Mouse (Mus musculus) bone marrow, adult 2 months (tissue): ENCODE results near the gene Armc2. TPM values are rescaled to one million over a fixed set of nuclear protein-coding genes. Genes with fewer than 3 reads are reported as not detected.

Experiments used
- H3K27ac ChIP-seq: fragments of 200-500 bp; 2 replicates; pipeline ENCODE4 v1.5.1; 2012; ENCODE audit warnings: low read depth, mild to moderate bottlenecking, control low read depth, inconsistent platforms, low read length; ENCODE audit not compliant: control insufficient read depth, poor library complexity, insufficient read depth
- H3K4me1 ChIP-seq: fragments of 200-500 bp; 2 replicates; pipeline ENCODE4 v1.6.1; 2011; ENCODE audit warnings: low read length; ENCODE audit not compliant: control insufficient read depth, insufficient read depth
- H3K4me3 ChIP-seq: fragments of 200-500 bp; replicated peaks from 2 replicates; pipeline ENCODE3; 2011; ENCODE audit warnings: mild to moderate bottlenecking, low read depth, low read length, control low read depth; ENCODE audit not compliant: control insufficient read depth
- CTCF ChIP-seq: fragments of 200-500 bp; IDR thresholded peaks from 2 replicates; pipeline ENCODE4 v1.5.1; 2011; ENCODE audit warnings: low read length, control low read depth; ENCODE audit not compliant: control insufficient read depth, insufficient read depth
- POLR2A ChIP-seq: fragments of 200-500 bp; IDR thresholded peaks from 2 replicates; pipeline ENCODE4 v1.6.1; 2011; ENCODE audit warnings: low read depth, mild to moderate bottlenecking, control low read depth, low read length, borderline replicate concordance; ENCODE audit not compliant: control insufficient read depth
- WGBS: fragments of 180-500 bp; shearing (Covaris S2); methylation state at CpG from one replicate; pipeline ENCODE4 v1.1.7; 2018; 5-methylcytosine and 5-hydroxymethylcytosine counted together
- polyA plus RNA-seq: library from polyadenylated mRNA; stranded (reverse); fragments of >200 nt; gene quantifications from 2 replicates; pipeline ENCODE4 v1.2.4, GENCODE M21; 2011; ENCODE audit warnings: low replicate concordance; ENCODE audit not compliant: missing spikeins, insufficient read depth, insufficient read length

Gene Armc2
- polyA plus RNA-seq, 1 experiment, result 0.30 TPM

DNA sequence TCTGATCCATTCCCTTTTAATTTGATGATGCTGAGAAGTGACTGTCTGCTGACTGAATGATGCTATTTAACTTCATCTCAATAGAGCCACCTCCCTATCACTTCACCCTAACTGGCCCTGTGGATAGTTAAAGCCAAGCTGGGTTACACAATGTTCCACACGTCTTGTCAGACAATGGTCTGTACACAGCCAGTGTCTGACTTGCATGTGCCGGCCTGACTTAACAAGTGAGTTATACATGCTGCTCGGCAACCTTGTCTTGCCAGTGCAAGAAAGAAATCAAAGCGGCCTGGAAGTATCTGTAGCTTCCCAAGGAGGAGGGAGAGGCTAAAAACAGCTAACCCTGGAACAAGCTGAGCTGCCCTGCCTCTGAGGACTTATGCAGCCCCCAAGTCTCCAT, 136.8 kb downstream of the Armc2 start:
- no peak overlapping the region for H3K27ac ChIP-seq
- WGBS, result 57% methylated on average over 4 of the region's 4 CpGs

DNA sequence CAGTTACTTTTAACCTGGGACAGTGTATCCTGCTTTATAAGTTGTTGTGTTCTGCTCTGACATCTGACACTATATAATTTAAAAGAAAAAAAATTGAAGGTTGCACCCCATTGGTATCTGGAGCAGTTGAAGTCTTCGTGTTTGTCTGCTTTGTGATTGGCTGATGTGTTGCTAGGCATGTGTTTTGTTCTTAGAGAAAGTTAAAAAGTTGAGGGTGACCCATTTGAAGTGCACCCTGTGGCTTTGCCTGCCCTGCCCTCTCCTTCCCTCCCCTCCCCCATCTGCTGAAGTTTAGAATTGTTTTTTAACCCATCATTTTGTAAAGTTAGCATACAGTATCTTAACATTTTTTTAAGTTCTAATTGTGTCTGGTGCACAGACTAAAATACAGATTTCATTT, 137.5 kb downstream of the Armc2 start:
- TF ChIP-seq CTCF (no peak), POLR2A (no peak)
- WGBS, result 8% methylated on average over 1 of the region's 1 CpGs
- peaks cover 1% of the 10 kb centered on the region; the same call in 1 of the 2 replicates for H3K4me1 ChIP-seq
- H3K27ac ChIP-seq, result no peak overlapping the region
- no peak overlapping the region for H3K4me3 ChIP-seq

More for the DNA sequence above, 136.8 kb downstream of the Armc2 start:
- Histone ChIP-seq H3K4me1 (peaks cover 1% of the 10 kb centered on the region; the same call in 1 of the 2 replicates), H3K4me3 (no peak overlapping the region)
- TF ChIP-seq CTCF, result no peak
- TF ChIP-seq POLR2A, result no peak

DNA sequence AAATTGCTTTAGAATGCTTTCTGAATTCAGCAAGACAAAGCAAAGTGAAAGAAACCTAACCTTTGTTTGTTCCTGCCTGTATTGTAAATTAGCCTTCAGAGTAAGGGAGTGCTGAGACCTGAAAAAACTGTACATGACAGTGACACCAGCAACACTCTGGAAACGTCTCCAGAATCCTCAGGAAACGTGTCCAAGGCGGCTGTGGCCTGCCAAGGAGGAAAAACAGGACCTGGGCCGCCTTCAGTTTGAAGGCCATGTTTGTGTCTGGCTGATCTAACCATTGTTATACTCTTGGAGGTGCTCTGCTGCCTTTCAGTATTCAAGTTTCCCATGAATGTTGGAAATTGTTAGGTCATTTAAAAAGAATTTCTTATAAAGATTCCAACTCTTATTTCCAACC, 138.0 kb downstream of the Armc2 start:
- Histone ChIP-seq H3K4me3 (no peak overlapping the region), H3K4me1 (peaks cover 1% of the 10 kb centered on the region; the same call in 1 of the 2 replicates), H3K27ac (no peak overlapping the region)
- WGBS, result 58% methylated on average over 4 of the region's 4 CpGs
- TF ChIP-seq CTCF (no peak), POLR2A (no peak)

DNA sequence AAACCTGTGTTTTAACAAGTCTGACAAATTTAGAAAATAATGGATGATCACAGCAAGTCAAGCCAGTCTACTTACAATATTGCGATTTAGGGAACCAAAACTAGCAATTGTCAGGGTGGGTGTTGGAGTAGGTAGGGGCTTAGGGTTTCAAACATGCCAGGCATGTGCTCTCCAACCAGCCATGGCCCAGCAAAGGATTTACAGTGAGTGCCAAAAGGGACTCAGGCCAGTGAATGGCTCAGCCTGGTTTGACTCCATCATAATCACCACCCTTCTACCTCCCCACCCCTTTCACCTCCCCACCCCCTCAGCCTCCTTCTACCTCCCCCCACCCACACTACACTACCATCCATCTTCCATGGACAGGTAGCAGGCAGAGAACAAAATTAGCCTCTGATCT, 138.6 kb downstream of the Armc2 start:
- H3K4me3 ChIP-seq, result no peak overlapping the region
- TF ChIP-seq CTCF (no peak), POLR2A (no peak)
- peaks cover 1% of the 10 kb centered on the region; the same call in 1 of the 2 replicates for H3K4me1 ChIP-seq
- WGBS, result 60% methylated on average over 1 of the region's 1 CpGs
- no peak overlapping the region for H3K27ac ChIP-seq

DNA sequence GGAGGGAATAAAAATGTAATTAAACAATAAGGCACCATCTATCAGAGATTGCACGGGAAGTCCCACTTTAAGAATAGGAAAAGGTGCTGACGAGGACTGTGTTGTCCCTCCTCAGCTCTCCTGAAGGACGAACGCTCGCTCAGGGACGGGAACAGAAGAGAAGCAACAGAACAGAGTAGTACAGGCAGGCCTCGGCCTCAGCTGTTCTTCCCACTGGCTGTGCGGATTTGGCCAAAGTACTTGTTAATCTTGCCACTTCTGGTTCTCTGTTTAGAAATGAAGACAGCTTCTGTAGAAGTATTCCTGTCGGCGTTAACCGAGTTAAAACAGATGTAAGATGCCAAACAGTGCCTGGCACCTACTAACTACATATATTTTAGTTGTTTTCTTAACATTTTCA, 139.9 kb downstream of the Armc2 start:
- WGBS, result 89% methylated on average over 11 of the region's 11 CpGs
- no peak overlapping the region for H3K4me3 ChIP-seq

DNA sequence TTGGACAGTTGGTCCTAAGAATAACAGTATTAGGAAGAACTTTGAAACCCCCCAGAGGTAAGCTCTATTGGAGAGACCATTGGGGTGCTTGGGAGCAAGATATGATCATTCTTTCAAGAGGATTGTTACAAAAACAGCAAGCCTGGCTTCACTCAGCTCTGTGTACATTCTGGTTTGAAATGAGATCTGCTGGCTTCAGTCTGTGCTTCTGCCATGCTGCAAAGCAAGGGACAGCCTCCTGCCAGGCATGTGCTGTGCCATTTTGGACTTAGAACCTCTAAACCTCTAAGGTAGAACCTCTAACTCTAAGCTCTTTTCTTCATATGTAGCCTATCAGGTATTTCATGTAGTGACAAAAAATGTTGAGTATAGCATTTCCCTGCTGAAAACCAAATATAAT, 142.6 kb downstream of the Armc2 start:
- no peak overlapping the region for H3K27ac ChIP-seq
- H3K4me1 ChIP-seq, result no peaks in the 10 kb centered on the region; the same call in 1 of the 2 replicates
- TF ChIP-seq CTCF, result no peak
- TF ChIP-seq POLR2A, result no peak
- H3K4me3 ChIP-seq, result no peak overlapping the region

More for the DNA sequence above, 139.9 kb downstream of the Armc2 start:
- H3K27ac ChIP-seq, result no peak overlapping the region
- TF ChIP-seq CTCF, result no peak
- TF ChIP-seq POLR2A, result no peak
- H3K4me1 ChIP-seq, result peaks cover under 1% of the 10 kb centered on the region; the same call in 1 of the 2 replicates

DNA sequence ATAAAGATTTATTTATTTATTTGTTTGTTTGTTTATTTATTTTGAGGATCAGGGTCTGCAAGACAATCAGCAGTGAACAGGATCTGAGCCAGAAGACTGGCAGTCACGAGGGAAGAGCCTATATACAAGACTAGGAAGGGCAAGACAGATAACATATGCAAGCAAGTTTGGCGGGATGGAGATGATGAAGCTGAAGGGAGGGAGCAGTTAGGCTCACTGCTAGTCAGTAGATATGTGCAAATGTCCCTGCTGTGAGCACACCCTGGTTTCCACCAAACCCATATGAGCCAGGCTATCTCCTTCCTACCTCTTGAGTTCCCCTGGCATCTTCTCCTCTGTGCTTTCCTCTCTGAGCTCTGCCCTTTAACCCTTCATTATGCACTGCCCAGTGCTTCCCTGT, 146.7 kb downstream of the Armc2 start:
- Histone ChIP-seq H3K27ac (no peak overlapping the region), H3K4me3 (no peak overlapping the region), H3K4me1 (no peaks in the 10 kb centered on the region; the same call in 1 of the 2 replicates)
- WGBS, result 53% methylated on average over 2 of the region's 2 CpGs
- TF ChIP-seq POLR2A (no peak), CTCF (no peak)

DNA sequence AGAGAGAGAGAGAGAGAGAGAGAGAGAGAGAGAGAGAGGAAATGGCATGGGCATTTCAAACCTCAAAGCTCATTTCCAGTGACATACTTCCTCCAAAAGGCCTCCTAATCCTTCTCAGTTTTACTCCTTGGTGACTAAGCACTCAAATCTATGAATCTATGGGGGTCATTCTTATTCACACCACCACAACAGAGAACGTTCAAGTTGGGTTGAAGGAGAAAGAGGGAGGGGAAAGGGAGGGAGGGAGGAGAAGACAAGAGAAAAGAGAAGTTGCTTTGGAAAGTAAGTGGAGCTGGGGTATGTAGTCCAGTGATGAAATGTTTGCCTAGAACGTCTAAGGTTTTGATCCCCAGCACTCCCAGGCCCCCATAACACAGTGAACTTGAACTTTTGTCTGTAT, 148.1 kb downstream of the Armc2 start:
- Histone ChIP-seq H3K4me3 (no peak overlapping the region), H3K4me1 (no peaks in the 10 kb centered on the region; the same call in 1 of the 2 replicates), H3K27ac (no peak overlapping the region)
- WGBS, result 8% methylated on average over 2 of the region's 2 CpGs
- TF ChIP-seq POLR2A, result no peak
- TF ChIP-seq CTCF, result no peak

DNA sequence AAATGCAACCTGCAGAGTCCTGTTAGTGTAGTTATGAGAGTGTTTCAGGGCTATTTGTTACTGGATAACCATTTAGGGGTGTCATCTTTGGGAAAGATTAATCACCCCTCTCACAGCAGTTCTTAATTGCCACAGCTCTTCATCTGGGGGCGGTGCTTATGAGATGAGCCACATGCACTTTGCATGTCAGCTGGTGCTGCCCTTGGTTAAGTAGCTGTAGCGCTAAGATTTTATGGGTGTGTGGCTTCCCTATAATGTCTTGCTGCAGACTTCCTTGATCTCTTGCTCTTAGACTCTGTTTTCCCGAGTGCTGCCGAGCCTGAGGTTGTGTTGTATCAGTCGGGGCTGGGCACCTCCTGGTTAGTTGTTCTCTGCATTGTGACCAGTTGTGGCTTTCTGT, 150.3 kb downstream of the Armc2 start:
- Histone ChIP-seq H3K4me3 (no peak overlapping the region), H3K4me1 (no peaks in the 10 kb centered on the region; the same call in 1 of the 2 replicates), H3K27ac (no peak overlapping the region)
- 43% methylated on average over 5 of the region's 5 CpGs for whole genome bisulfite sequencing
- TF ChIP-seq POLR2A, result no peak
